Mouse (Mus musculus): ENCODE data around the gene Pax2. TPM values are rescaled to one million over a fixed set of nuclear protein-coding genes. Genes with fewer than 3 reads are reported as not detected.
"Not testable (repeated sequence)": the region's sequence is repeated elsewhere in the genome, so short reads cannot be mapped to it uniquely, and the experiment has no call there.

Gene Pax2
- polyA plus RNA-seq, 1 experiment from 2014 or later, result not detected

DNA sequence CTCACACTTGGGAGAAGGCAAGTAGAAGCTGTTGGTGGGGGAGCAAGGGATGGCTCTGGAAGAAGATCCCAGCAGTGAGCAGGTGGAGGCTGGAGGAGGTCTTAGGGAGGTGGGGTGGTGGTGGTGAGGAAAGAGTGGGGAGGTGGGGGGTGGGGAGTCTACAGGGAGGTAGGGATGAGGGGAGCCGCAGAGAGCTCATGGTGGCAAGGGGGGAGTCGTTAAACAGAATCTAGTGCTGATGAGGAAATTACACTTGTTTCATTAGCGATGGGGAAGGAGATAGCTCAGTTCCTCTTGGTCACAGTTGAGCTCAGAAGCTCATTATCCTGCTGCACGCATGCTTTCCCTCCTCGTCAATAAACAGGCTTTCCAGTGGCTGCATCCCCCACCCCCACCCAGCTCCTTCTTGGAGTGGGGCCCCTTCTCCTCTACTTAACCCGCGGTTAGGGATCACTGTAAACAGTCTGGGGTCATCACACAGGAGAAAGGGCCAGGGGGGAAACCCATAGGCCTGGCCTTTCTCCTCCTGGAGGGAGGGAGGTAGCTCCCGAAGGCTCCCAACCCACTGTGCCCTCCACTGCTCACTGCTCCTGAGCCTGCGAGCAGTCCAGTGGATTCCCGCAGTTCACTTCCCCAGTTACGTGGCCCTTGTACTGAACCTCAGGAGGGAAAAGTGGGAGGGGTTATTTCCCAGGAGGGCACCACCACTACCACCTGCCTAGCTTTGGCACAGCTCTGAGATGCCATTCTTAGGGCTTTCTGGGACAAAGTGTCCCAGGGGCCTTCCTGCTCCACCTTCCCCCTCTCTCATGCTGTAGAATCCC lies 78.6 kb downstream of the Pax2 start:
- Histone ChIP-seq H3K9ac (ENCODE audit: low read depth, low read length) (no peak overlapping the region), H3K36me3 (ENCODE audit: control insufficient read depth, insufficient read depth, low read length) (no peaks in the 10 kb centered on the region), H3K4me1 (ENCODE audit: control insufficient read depth, insufficient read depth, low read length) (peaks cover 12% of the 10 kb centered on the region), H3K27ac (ENCODE audit: low read depth, low read length) (no peak overlapping the region), H3K27me3 (ENCODE audit: control insufficient read depth, insufficient read depth, low read length) (peaks cover 92% of the 10 kb centered on the region), H3K4me2 (no peak overlapping the region), H3K4me3 (ENCODE audit: low read depth, low read length) (no peak overlapping the region), H3K9me3 (replicated peaks; ENCODE audit: control insufficient read depth, low read length) (no peaks in the 10 kb centered on the region)
- ATAC-seq (replicated peaks; ENCODE audit: insufficient number of reproducible peaks, low FRiP score, low TSS enrichment), result no peak
- 11% methylated on average over 11 of the region's 11 CpGs for WGBS (ENCODE audit: insufficient replicate concordance)

GRCm38 (mm10) chr19:44835042-44835930 lies 79.4 kb downstream of the Pax2 start:
- H3K9me3 ChIP-seq (replicated peaks; ENCODE audit: control insufficient read depth, low read length), result no peaks in the 10 kb centered on the region
- H3K27ac ChIP-seq (ENCODE audit: low read depth, low read length), result no peak overlapping the region
- WGBS (ENCODE audit: insufficient replicate concordance), result 3% methylated on average over 34 of the region's 34 CpGs
- no peaks in the 10 kb centered on the region for H3K36me3 ChIP-seq (ENCODE audit: control insufficient read depth, insufficient read depth, low read length)
- peaks cover 97% of the 10 kb centered on the region for H3K27me3 ChIP-seq (ENCODE audit: control insufficient read depth, insufficient read depth, low read length)
- H3K4me3 ChIP-seq (ENCODE audit: low read depth, low read length), result peak overlapping the region; percentile 52
- no peak for ATAC-seq (replicated peaks; ENCODE audit: insufficient number of reproducible peaks, low FRiP score, low TSS enrichment)
- no peak overlapping the region for H3K9ac ChIP-seq (ENCODE audit: low read depth, low read length)
- H3K4me2 ChIP-seq, result peak overlapping the region; percentile 82
- H3K4me1 ChIP-seq (ENCODE audit: control insufficient read depth, insufficient read depth, low read length), result peaks cover 12% of the 10 kb centered on the region

DNA sequence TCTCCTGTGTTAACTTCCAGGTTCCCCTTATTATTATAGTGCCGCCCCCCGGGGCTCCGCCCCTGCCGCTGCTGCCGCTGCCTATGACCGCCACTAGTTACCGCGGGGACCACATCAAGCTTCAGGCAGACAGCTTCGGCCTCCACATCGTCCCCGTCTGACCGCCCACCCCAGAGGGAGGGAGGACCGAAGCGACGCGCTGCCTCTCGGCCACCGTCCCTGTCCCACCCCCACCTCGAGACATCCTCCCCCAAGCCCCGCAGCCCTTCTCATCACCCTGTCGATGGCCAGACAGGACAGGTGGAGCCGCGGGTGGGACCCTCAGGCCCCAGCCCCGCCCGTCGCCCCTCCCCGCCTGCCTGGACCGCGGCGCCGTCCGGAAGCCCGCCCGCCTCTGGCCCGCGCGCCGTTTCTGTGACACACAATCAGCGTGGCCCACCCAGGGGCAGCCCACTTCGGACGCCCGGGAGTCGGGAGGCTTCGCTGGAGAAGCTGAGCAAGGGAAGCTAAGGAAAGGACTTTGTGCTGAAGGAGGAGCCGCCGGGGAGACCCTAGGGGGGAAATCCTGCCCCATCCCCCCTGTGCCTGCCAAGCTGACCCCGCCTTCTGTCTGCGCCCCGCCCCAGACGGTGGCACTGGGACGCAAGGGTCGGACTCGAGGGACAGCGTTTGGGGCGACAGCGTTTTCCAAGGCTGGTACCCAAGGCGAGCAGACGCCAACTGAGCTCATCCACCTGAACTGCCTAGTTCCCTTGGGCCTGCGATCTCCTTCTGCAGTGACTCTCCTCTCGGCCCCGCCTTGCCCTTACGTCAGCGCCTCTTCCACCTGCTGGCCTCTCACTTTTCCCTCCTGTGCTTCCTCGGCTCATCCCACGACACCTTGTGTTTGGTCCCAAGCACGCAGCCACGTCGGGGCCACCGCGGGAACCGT lies 80.4 kb downstream of the Pax2 start:
- Histone ChIP-seq H3K9ac (ENCODE audit: low read depth, low read length) (no peak overlapping the region; the same call in 1 of the 2 replicates), H3K4me1 (ENCODE audit: control insufficient read depth, insufficient read depth, low read length) (peaks cover 12% of the 10 kb centered on the region), H3K4me3 (ENCODE audit: low read depth, low read length) (peak overlapping the region; percentile 52), H3K27me3 (ENCODE audit: control insufficient read depth, insufficient read depth, low read length) (peaks cover 89% of the 10 kb centered on the region), H3K27ac (ENCODE audit: low read depth, low read length) (no peak overlapping the region), H3K9me3 (replicated peaks; ENCODE audit: control insufficient read depth, low read length) (no peaks in the 10 kb centered on the region), H3K4me2 (peak overlapping the region; percentile 82), H3K36me3 (ENCODE audit: control insufficient read depth, insufficient read depth, low read length) (no peaks in the 10 kb centered on the region)
- WGBS (ENCODE audit: insufficient replicate concordance), result under 1% methylated on average over 71 of the region's 71 CpGs
- ATAC-seq (replicated peaks; ENCODE audit: insufficient number of reproducible peaks, low FRiP score, low TSS enrichment), result no peak; the same call in 1 of the 2 replicates

DNA sequence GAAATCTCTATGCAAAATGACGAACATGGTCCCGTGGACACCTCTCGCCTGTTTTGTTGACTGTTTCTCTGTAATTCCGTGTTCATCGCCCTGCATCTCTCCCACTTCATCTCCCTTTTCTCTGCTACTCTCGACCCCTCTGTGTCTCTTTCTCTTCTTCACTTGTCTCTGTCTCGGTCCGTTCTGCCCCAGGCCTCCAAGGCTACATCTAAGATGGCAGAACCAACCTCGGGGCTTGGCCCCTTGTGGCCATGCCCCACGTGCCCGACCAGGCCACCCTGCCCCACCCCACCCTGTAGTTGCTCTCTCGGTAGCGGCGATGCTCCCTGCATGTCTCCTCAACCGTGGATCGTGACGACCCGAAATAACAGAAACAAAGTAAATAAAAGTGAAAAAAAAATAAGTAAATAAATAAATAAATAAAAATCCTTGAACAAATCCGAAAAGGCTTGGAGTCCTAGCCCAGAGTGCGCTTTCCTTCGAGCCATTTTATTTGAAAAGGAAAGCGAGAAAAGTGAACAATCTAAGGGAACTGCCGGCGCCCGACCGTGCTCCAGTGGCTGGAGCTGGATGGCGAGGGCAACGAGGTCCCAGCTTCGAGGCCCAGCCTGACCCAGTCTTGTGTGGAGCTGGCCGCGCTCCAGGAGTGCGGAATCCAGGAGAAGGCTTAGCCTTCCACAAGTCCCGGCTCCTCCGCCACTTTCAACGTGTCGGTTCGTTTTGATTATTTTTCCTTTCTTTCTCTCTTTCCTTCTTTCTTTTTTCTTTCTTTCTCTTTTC lies 81.8 kb downstream of the Pax2 start:
- Histone ChIP-seq H3K9me3 (replicated peaks; ENCODE audit: control insufficient read depth, low read length) (no peaks in the 10 kb centered on the region), H3K9ac (ENCODE audit: low read depth, low read length) (no peak overlapping the region), H3K4me1 (ENCODE audit: control insufficient read depth, insufficient read depth, low read length) (peaks cover 12% of the 10 kb centered on the region), H3K27me3 (ENCODE audit: control insufficient read depth, insufficient read depth, low read length) (peaks cover 75% of the 10 kb centered on the region), H3K27ac (ENCODE audit: low read depth, low read length) (no peak overlapping the region), H3K4me2 (peak overlapping the region; percentile 82), H3K4me3 (ENCODE audit: low read depth, low read length) (peak overlapping the region; percentile 52), H3K36me3 (ENCODE audit: control insufficient read depth, insufficient read depth, low read length) (no peaks in the 10 kb centered on the region)
- 3% methylated on average over 37 of the region's 37 CpGs for WGBS (ENCODE audit: insufficient replicate concordance)
- no peak for ATAC-seq (replicated peaks; ENCODE audit: insufficient number of reproducible peaks, low FRiP score, low TSS enrichment)

DNA sequence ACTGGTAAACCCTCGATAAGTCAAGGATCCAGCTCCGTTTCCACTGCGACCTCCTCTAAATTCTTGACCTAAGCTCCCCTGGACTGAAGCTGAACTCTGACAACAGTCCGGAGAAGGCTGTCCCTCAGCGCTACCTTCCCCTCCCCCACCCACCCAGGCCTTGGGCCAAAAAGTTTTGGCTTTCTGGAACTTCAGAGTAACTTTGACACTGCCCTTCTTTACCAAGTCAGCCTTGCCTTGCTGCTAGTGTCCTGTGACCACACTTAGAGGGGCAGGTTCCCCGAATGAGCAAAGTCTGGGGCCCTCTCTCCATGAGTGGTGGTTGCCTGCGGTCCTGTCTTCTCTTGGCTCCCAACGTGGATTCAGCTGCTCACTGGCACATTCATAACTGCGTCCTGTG lies 82.5 kb downstream of the Pax2 start:
- ATAC-seq (replicated peaks; ENCODE audit: insufficient number of reproducible peaks, low FRiP score, low TSS enrichment), result no peak

DNA sequence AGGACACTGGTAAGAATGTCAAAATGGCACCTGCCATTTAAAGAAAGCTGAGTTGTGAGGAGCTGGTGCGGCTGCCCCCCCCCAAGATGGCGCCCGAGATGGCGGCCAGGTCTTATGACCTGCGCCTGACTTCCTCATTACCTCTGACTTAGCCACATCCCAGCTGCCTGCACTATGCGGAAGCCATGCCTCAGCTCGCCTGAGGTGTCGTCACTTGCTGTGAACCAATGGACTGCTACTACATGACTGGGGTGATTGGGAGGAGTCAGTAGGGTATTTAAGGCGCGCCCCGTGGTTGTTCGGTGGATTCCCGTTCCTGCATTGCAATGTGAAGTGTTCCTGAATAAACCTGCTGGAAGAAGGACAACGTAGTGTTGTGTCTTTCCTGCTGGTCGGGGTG lies 86.8 kb downstream of the Pax2 start:
- H3K27me3 ChIP-seq (ENCODE audit: control insufficient read depth, insufficient read depth, low read length), result peaks cover 33% of the 10 kb centered on the region
- WGBS (ENCODE audit: insufficient replicate concordance), result 87% methylated on average over 15 of the region's 15 CpGs

More for the DNA sequence above, 82.5 kb downstream of the Pax2 start:
- Histone ChIP-seq H3K27me3 (ENCODE audit: control insufficient read depth, insufficient read depth, low read length) (peaks cover 69% of the 10 kb centered on the region), H3K9ac (ENCODE audit: low read depth, low read length) (no peak overlapping the region), H3K4me3 (ENCODE audit: low read depth, low read length) (no peak overlapping the region), H3K9me3 (replicated peaks; ENCODE audit: control insufficient read depth, low read length) (no peaks in the 10 kb centered on the region), H3K4me2 (no peak overlapping the region), H3K27ac (ENCODE audit: low read depth, low read length) (no peak overlapping the region), H3K4me1 (ENCODE audit: control insufficient read depth, insufficient read depth, low read length) (peaks cover 12% of the 10 kb centered on the region), H3K36me3 (ENCODE audit: control insufficient read depth, insufficient read depth, low read length) (no peaks in the 10 kb centered on the region)
- 13% methylated on average over 9 of the region's 9 CpGs for WGBS (ENCODE audit: insufficient replicate concordance)

DNA sequence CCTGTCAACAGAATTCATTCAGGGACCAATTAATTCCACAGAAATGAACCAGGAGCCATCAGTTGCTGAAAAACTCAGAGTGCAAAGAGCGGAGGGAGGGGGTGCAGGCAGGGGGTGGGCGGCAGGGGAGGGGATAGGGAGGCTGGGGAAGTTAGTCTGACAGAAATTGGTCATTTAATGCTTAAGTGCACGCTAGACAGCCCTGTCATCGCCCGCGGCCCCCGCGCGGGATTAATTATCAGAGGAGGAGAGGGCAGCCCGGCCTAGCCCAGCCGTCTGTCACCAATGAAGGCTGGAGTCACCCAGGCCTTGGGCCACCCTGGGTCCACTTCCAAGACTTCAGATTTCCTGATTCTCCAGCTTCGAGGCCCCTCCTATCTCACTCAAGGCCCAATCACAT lies 93.6 kb downstream of the Pax2 start:
- H3K9me3 ChIP-seq (replicated peaks; ENCODE audit: control insufficient read depth, low read length), result no peaks in the 10 kb centered on the region
- H3K9ac ChIP-seq (ENCODE audit: low read depth, low read length), result no peak overlapping the region
- no peaks in the 10 kb centered on the region for H3K36me3 ChIP-seq (ENCODE audit: control insufficient read depth, insufficient read depth, low read length)

More for the DNA sequence above, 86.8 kb downstream of the Pax2 start:
- not testable (repeated sequence) for H3K9ac ChIP-seq (ENCODE audit: low read depth, low read length); H3K9me3 ChIP-seq (replicated peaks; ENCODE audit: control insufficient read depth, low read length); H3K4me2 ChIP-seq; H3K36me3 ChIP-seq (ENCODE audit: control insufficient read depth, insufficient read depth, low read length); H3K27ac ChIP-seq (ENCODE audit: low read depth, low read length); H3K4me1 ChIP-seq (ENCODE audit: control insufficient read depth, insufficient read depth, low read length); H3K4me3 ChIP-seq (ENCODE audit: low read depth, low read length); ATAC-seq (replicated peaks; ENCODE audit: insufficient number of reproducible peaks, low FRiP score, low TSS enrichment)

More for the DNA sequence above, 93.6 kb downstream of the Pax2 start:
- peaks cover 8% of the 10 kb centered on the region; the same call in 1 of the 2 replicates for H3K27me3 ChIP-seq (ENCODE audit: control insufficient read depth, insufficient read depth, low read length)
- H3K27ac ChIP-seq (ENCODE audit: low read depth, low read length), result no peak overlapping the region
- no peak for ATAC-seq (replicated peaks; ENCODE audit: insufficient number of reproducible peaks, low FRiP score, low TSS enrichment)
- H3K4me1 ChIP-seq (ENCODE audit: control insufficient read depth, insufficient read depth, low read length), result no peaks in the 10 kb centered on the region
- H3K4me3 ChIP-seq (ENCODE audit: low read depth, low read length), result no peak overlapping the region
- WGBS (ENCODE audit: insufficient replicate concordance), result 73% methylated on average over 12 of the region's 12 CpGs
- H3K4me2 ChIP-seq, result no peak overlapping the region
